Mouse (Mus musculus) CD8-positive naive resting alpha-beta T cell, adult 2 months (primary cell): Measurements from ENCODE around the gene Pde4c.

ENCODE experiments used
- DNase-seq, 2 experiments: peaks; one replicate each; pipeline ENCODE4 v3.0.0; 2022; ENCODE audit warnings: low read depth in 2 of 2, low spot score in 2 of 2

Gene Pde4c

GRCm38 (mm10) chr8:70765329-70765728, 41.8 kb downstream of the Pde4c start:
- DNase-seq: no peak

- DNase-seq: peak; percentile 57 to 64
Measured at GRCm38 (mm10) chr8:70765838-70766570, 42.5 kb downstream of the Pde4c start.

GRCm38 (mm10) chr8:70766571-70767440, 43.3 kb downstream of the Pde4c start:
- DNase-seq: no peak

DNA sequence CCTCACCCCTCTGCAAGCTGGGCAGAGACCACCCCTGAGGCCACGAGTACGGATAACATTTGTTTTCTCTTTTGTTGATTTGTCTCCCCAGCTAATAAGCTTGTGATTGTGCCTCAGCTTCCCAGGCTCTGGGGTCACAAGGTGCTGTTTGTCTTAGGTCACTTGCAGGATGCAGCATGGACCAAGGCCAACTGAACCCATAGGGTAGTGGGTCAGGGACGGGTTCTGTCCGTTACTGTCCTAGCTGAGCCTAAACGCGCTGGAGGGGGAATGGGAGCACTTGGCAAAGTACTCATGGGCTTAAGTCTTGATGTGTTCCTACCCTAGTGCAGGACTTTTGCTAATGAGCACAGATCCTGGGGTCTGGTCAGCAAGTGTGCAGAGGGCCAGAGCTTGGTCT, 44.0 kb downstream of the Pde4c start:
- no peak for DNase-seq

DNA sequence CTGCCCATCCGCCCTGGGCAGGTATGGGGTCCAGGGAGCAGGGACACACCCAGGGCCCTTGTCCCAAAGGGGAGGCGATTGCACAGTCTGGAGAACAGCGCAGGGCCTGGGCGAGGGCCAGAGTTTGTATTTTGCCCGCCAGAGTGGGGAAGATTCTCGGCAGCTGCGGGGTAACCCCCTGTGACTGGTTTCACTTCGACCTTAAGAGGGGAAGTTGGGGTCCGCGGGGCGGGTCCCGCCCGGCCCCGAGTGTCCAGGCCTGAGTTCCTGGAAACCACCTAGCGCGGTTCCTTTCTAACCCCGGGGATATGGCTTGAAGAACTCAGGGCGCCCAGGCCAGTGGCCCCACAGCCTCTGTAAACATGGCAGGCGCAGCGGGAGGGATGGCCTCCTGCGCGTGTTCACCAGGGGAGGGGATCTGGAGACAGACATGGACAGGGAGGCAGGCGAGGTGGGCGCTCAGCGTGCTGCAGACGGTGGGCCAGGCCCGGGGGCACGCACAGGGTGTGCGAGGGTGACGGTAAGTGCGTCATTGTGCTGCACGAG, 44.8 kb downstream of the Pde4c start:
- no peak for DNase-seq

- no peak for DNase-seq
Measured at GRCm38 (mm10) chr8:70768956-70769355, 45.4 kb downstream of the Pde4c start.

DNA sequence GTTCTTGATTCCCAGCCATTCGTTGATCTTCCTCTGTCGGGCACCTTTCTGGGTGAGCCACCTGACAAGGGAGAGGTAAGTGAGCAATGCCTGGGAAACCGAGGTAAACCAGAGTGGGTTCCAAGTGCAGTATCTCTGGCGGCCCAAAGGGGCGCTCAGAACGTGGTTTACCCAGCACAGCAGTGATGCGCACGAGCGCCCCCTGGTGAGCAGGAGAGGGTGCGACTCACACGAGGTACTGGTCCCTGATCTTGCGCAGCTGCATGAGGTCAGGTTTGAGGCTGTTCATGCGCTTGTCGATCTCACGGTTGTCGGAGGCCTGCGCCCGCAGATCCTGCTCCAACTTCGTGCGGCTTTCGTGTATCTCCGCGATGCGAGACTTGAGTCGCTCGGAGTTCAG, 45.8 kb downstream of the Pde4c start:
- DNase-seq: peak; percentile 95 to 97

DNA sequence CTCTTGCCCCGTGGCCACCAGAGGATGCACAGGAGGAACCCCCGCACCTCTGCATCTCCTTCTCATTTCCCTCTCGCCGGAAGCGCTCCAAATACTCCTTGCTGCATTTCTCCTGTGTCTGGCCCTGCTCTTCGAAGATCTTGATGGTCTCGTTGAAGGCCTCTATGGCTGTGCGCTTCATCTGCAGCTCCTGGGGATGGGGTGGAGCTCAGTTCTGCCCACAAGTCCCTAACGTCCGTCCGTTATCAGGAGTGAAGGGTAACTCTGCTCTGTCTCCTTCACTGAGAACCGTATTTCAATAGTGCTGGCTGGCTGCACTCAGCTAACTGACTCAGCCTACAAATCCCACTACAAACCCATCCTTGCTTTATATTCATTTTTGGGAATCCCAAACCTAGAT, 46.3 kb downstream of the Pde4c start:
- DNase-seq: no peak

GRCm38 (mm10) chr8:70770748-70771147, 47.2 kb downstream of the Pde4c start:
- no peak for DNase-seq

GRCm38 (mm10) chr8:70771217-70771616, 47.7 kb downstream of the Pde4c start:
- no peak for DNase-seq

DNA sequence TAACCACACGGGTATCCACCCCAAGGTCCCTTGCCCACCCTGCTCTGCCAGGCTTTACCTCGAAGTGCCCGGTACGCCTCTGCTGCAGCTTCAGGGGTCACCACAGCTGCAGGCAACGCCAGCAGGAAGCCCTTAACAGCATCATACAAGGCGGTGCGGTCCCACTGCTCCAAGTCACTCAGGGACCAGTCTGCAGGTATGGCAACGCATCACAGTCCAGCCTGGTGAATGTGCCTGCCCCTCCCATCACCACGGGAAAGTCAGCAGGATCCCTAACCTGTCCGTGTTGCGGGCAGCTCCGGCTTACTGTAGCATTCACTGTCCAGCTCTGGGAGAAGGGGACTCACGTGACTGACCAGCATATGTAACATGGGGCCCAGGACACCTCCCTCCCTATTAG, 48.6 kb downstream of the Pde4c start:
- no peak for DNase-seq

GRCm38 (mm10) chr8:70772890-70773289, 49.4 kb downstream of the Pde4c start:
- no peak for DNase-seq

DNA sequence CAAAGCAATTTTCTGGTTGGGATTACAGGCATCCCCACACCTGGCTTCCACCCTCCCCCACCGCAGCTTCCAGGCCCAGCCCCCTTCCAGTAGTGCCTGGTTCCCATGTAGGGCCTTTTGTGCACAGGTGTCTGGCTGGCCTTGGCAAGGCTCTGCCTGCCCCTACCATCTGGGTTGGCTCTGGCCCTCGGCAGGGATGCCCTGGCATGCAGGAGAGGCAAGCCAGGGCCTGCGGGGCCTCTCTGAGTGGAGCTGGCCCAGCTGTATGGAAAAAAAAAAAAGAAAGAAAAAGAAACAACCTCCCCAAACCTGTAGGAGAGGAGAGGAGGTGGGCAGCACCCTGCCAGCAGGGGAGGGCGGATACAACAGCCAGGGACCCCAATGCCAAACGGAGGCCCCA, 49.9 kb downstream of the Pde4c start:
- DNase-seq: no peak

DNA sequence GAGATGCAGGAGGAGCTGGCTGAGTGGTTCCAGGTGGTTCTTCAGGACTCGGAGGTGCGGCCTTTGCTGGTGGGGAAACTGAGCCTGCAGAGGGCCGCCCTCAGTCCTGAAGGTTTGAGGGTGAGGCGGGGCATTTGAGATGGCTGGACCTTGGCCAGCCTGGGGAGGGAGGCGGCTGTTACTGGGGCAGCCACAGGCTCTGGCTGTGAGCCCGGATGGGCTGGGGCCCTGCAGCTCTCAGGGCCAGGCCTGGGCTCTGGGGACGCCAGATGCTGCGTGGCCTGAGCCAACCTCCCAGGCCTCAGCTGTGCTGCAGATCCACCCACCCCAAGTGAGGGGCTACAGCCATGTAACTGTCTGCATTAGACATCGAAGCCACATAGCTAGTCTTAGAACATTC, 50.3 kb downstream of the Pde4c start:
- DNase-seq: no peak

DNA sequence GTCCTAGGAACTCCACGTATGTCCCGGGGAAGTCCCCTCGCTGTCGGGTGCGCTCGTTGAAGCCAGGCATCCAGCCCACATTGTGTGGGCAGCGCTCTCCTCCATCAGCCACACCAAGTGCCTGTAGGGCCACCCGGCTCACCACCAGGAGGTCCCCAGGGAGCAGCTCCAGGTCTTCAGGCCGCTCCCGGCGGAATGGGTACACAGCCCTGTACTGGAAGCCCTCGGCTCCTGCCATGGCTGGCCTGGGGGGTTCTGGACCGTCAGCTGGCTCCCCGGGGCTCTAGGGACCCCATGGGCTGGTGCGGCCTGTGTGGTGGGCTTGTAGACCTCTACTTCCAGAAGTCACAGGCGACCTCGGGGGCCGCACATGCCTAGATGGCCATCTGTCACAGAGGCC, 51.2 kb downstream of the Pde4c start:
- no peak for DNase-seq

DNA sequence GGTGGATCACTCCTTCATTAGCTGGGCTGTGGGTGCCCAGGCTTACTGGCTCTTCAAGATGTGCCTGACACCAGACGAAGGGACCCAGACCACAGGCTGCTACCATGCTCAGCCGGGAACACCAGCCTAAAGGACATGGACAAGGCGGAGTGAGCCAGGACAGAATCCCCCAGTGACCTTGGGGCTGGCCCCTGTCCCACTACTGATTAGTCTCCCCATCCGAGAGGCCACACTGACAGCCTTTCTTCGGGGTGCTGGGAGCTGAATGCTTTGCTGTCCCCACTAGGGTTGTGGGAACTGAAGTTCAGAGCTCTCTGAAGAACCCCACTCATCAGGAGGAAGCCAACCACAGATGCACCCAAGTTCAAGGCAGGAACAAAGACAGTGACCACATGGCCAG, 51.7 kb downstream of the Pde4c start:
- no peak for DNase-seq

DNA sequence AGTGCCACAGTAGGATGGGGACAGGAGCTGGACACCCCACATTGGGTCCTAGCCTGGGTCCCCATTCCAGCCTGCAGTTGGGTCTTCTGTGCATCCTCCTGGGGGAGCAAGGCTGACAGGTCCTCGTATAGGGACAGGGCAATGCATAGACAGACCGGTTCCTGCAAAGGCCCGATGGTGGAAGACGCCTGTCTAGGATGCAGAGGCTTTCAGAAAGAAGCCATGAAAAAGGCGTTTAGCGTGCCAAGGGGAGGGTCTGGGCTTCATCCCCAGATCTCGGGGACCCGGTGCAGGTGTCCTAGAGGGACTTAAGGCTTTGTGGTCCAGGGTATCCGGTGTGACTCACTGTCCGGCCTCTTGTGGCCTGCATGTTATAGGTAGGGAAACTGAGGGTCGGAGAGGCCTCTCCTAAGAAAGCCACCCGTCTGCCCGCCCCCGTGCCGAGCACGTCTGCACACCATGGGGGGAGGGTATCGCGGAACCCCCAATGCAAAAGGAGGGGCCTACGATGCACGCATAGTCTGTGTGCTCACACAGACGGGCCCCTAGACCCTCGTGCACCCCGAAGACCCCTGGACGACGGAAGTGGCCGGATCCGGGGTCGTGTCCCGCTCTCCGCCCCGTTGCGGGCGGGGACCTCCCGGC, 52.5 kb downstream of the Pde4c start:
- no peak for DNase-seq

DNA sequence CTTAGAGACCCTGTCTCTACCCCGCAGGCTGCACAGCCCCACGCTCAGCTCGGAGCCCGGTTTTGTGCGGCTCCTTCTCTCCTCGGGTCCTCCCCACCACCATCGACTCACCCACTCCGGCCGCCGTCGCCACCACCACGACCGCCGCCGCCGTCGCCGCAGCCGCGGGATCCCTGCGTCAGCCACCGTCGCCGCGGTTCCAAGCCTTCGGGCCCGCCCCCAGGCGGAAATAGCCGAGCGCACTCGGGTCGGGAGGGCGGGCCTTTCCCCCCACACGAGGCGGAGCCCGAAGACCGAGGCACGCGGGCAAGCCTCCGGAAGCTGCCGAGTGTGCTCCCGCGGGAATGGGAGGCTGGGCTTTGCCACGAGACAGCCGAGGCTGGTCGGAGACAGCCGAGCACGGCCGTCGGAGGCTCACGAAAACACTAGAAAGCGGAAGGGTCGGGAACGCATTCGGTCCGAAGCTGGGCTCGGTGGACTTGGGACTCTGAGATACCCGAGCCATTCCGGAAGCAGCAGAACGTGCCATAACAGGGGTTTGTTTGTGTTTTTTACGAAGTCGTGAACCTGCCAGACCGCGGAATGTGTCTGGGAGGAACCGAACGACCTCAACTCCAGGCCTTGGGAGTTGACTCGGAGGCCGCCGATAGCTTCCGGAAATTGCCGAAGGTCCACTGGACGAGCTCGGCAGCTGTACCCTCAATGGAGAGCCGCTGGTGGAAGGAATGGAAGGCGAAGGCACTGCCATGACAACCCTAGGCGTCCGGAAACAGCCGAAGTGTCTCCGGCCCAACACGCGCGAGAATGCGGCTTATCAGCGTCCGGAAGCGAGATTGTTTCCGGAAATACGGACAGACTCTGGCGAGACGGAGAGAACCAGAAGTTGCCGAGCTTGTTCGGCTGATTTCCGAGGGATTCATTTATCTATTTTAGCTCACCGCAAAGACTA, 53.2 kb downstream of the Pde4c start, which contains the start of gene Pik3r2:
Pik3r2 (minus strand) TSS at position 218 of the 949 bp plus-strand sequence.
- DNase-seq: peak; percentile 93 to 97

DNA sequence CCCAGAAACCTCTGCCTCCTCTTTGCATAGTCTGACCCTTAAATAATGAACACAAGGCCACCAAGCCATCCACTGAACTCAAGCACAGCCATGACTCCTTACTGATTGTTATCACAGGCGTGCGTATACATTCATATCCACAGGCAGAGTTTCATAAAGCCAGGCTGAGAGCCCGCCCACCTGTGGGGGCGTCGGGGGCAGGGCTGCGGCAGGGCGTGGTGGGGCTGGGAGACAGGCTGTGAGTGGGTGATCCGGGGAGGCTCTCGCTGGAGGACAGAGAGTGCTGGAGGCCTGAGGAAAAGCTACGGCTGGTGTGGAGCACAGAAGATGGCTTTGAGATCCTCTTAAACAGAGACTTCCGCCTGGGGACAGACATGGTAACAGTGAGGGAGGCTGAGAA, 56.6 kb downstream of the Pde4c start:
- no peak for DNase-seq

DNA sequence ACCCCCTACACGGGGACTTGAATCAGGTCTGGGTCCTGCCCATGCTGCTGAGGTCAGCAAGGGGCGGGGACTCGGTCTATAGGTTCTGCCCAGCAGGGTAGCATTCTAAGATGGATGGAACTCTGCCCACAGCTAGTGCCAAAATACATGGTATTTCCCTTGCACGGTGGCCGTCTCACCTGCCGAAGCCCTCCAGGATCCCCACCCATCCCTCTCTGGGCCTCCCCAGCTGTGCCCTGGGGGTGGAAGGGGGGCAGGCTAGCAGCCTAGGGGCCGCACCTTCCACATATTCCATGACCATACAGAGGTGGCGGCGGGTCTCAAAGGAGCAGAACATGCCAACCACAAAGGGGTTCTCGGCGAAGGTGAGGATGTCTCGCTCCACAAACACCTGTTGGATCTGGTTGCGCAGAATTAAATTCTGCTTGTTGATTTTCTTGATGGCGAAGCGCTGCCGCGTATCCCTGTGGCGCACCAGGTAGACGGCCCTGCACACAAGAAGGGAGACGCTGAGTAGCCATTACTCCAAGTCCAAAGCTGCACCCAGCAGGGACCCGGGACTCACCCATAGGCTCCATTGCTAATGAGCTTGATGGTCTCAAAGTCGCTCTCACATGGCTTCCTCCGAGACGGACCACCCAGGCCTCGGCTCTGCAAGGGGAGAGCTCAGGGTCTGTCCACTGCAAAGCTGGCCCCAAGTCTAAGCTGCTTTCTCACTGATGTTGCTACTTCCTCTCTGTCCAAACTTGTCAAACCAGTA, 63.0 kb downstream of the Pde4c start:
- no peak for DNase-seq
